Mouse (Mus musculus): ENCODE results near the gene Actn1. TPM values are rescaled to one million over a fixed set of nuclear protein-coding genes. Genes with fewer than 3 reads are reported as not detected.
"Not testable (repeated sequence)": the region's sequence is repeated elsewhere in the genome, so short reads cannot be mapped to it uniquely, and the experiment has no call there.

Gene Actn1
- polyA plus RNA-seq, 1 experiment from 2014 or later, result 39.4 TPM

DNA sequence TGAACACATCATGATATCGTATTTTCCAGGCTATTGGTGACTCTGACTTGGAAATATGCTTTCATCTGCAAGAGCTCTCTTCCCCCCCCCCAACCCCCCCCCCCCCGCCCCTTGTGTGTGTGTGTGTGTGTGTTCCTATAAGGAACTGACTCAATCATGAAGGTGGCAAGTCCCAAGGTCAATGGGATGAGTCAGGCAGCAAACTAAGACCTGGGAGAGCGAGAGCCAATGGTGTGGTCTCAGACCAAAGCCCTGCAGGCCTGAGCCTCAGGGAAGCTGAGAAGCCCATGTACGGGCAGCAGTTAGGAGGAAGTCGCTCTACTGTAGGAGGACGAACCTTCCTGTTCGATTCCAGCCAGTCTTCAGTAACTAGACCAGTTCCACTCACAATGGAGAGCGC, 17.3 kb upstream of the Actn1 start:
- no peaks in the 10 kb centered on the region for H3K27me3 ChIP-seq
- no peak overlapping the region for H3K27ac ChIP-seq
- no peak overlapping the region for H3K9ac ChIP-seq
- WGBS, result 82% methylated on average over 8 of the region's 8 CpGs
- peaks cover 15% of the 10 kb centered on the region; the same call in 1 of the 2 replicates for H3K4me1 ChIP-seq
- no peak overlapping the region for H3K4me3 ChIP-seq
- H3K36me3 ChIP-seq, result no peaks in the 10 kb centered on the region
- no peak for ATAC-seq (ENCODE audit: insufficient number of reproducible peaks, insufficient read depth, low FRiP score, low TSS enrichment, low read depth)
- H3K9me3 ChIP-seq, result no peaks in the 10 kb centered on the region
- H3K4me2 ChIP-seq, result no peak overlapping the region

GRCm38 (mm10) chr12:80275187-80275820, 15.1 kb upstream of the Actn1 start:
- WGBS, result 79% methylated on average over 5 of the region's 5 CpGs
- Histone ChIP-seq H3K4me1 (peaks cover 18% of the 10 kb centered on the region; the same call in 1 of the 2 replicates), H3K9ac (no peak overlapping the region), H3K9me3 (no peaks in the 10 kb centered on the region), H3K36me3 (no peaks in the 10 kb centered on the region), H3K27me3 (no peaks in the 10 kb centered on the region), H3K4me3 (no peak overlapping the region), H3K27ac (no peak overlapping the region), H3K4me2 (no peak overlapping the region)
- ATAC-seq (ENCODE audit: insufficient number of reproducible peaks, insufficient read depth, low FRiP score, low TSS enrichment, low read depth), result no peak

GRCm38 (mm10) chr12:80273020-80273686, 13.0 kb upstream of the Actn1 start:
- no peaks in the 10 kb centered on the region for H3K36me3 ChIP-seq
- H3K4me1 ChIP-seq, result peaks cover 18% of the 10 kb centered on the region; the same call in 1 of the 2 replicates
- 15% methylated on average over 10 of the region's 10 CpGs for WGBS
- no peaks in the 10 kb centered on the region for H3K9me3 ChIP-seq
- H3K4me2 ChIP-seq, result peak overlapping the region; percentile 45
- H3K9ac ChIP-seq, result no peak overlapping the region
- peak overlapping the region; percentile 62; the same call in 1 of the 2 replicates for H3K27ac ChIP-seq
- no peaks in the 10 kb centered on the region for H3K27me3 ChIP-seq
- H3K4me3 ChIP-seq, result 0 out of 2 replicates have a peak overlapping the region, but pooled peaks have one; percentile 14
- ATAC-seq (ENCODE audit: insufficient number of reproducible peaks, insufficient read depth, low FRiP score, low TSS enrichment, low read depth), result peak; percentile 65; the same call in 1 of the 2 replicates

GRCm38 (mm10) chr12:80271806-80272205, 11.6 kb upstream of the Actn1 start:
- ATAC-seq (ENCODE audit: insufficient number of reproducible peaks, insufficient read depth, low FRiP score, low TSS enrichment, low read depth), result no peak
- WGBS, result 41% methylated on average over 5 of the region's 5 CpGs
- H3K27ac ChIP-seq, result no peak overlapping the region

DNA sequence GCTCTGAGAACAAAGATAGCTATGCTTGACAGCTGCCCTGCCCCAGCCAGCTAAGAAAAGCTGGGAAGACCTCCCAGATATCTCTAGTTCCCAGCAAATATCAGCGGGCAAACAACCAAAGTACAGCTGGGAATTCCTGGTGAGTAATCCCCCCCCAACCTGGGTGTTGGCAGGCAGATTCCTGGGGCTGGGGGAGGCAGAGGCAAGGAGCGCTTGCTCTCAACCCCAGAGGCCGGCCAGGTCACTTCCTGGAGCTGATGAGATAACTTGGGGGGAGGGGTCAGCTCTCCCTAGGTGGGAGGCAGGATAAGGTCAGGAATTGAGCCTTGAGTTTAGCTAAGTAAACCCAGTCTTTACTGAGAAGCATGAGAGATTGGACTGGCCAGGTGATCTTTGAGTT, 10.8 kb upstream of the Actn1 start:
- no peak for ATAC-seq (ENCODE audit: insufficient number of reproducible peaks, insufficient read depth, low FRiP score, low TSS enrichment, low read depth)
- H3K27ac ChIP-seq, result no peak overlapping the region
- peaks cover 18% of the 10 kb centered on the region; the same call in 1 of the 2 replicates for H3K4me1 ChIP-seq

More at GRCm38 (mm10) chr12:80271806-80272205, 11.6 kb upstream of the Actn1 start:
- H3K4me1 ChIP-seq, result peaks cover 18% of the 10 kb centered on the region; the same call in 1 of the 2 replicates
- no peaks in the 10 kb centered on the region for H3K36me3 ChIP-seq
- H3K4me3 ChIP-seq, result no peak overlapping the region
- no peaks in the 10 kb centered on the region for H3K9me3 ChIP-seq
- H3K4me2 ChIP-seq, result no peak overlapping the region
- H3K9ac ChIP-seq, result no peak overlapping the region
- no peaks in the 10 kb centered on the region for H3K27me3 ChIP-seq

GRCm38 (mm10) chr12:80269303-80269702, 9.1 kb upstream of the Actn1 start:
- no peak overlapping the region for H3K4me2 ChIP-seq
- H3K9ac ChIP-seq, result no peak overlapping the region
- H3K9me3 ChIP-seq, result no peaks in the 10 kb centered on the region
- H3K36me3 ChIP-seq, result no peaks in the 10 kb centered on the region
- ATAC-seq (ENCODE audit: insufficient number of reproducible peaks, insufficient read depth, low FRiP score, low TSS enrichment, low read depth), result no peak
- no peak overlapping the region for H3K27ac ChIP-seq
- 67% methylated on average over 2 of the region's 2 CpGs for WGBS
- no peak overlapping the region for H3K4me3 ChIP-seq
- H3K27me3 ChIP-seq, result no peaks in the 10 kb centered on the region
- H3K4me1 ChIP-seq, result peaks cover 13% of the 10 kb centered on the region; the same call in 1 of the 2 replicates

More for the DNA sequence above, 10.8 kb upstream of the Actn1 start:
- WGBS, result 18% methylated on average over 3 of the region's 3 CpGs
- no peaks in the 10 kb centered on the region for H3K9me3 ChIP-seq
- H3K36me3 ChIP-seq, result no peaks in the 10 kb centered on the region
- H3K9ac ChIP-seq, result no peak overlapping the region
- no peaks in the 10 kb centered on the region for H3K27me3 ChIP-seq
- no peak overlapping the region for H3K4me3 ChIP-seq
- H3K4me2 ChIP-seq, result no peak overlapping the region

DNA sequence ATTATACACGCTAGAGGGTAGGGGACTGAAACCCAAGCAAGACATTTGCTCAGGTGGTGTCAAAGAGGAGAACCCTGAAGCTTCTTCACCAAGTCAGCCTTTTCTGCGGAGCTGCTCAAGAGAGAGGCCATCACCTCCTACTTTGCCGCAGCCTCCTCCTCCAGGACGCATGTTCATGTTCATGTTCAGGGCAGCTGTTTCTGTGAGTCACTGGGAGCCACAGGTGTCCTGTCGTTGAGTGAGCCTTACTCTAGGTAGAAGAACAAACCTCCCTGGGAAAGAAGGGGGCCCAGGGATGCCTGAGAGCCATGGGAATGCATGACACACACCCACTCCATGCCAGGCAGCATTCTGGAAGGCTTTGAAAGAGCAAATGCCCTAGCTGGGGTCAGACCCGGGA, 7.8 kb upstream of the Actn1 start:
- Histone ChIP-seq H3K9ac (no peak overlapping the region), H3K4me3 (no peak overlapping the region), H3K4me1 (peaks cover 6% of the 10 kb centered on the region; the same call in 1 of the 2 replicates)

DNA sequence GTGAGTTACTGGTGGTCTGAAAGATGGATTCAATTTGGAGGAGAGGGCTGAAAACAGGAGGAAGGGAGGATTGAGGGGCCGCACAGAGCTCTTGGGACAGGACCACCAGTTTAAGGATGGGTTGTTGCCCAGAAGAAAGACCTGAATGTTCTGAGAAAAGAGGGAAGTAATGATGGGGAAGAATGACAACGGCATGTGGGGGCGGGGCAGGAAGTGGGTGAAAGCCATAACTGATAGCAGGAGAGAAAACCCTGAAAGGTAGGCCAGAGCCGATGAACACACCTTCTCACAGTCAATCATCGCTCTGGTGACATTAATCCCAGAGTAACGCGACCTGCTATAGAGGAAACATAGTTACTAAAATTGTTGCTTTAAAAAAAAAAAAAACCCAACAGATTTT, 4.2 kb upstream of the Actn1 start:
- H3K4me1 ChIP-seq; H3K4me2 ChIP-seq; H3K36me3 ChIP-seq; H3K27me3 ChIP-seq; H3K27ac ChIP-seq; H3K4me3 ChIP-seq; H3K9ac ChIP-seq; H3K9me3 ChIP-seq; ATAC-seq (ENCODE audit: insufficient number of reproducible peaks, insufficient read depth, low FRiP score, low TSS enrichment, low read depth): not testable (repeated sequence)
- 75% methylated on average over 7 of the region's 7 CpGs for WGBS

More for the DNA sequence above, 7.8 kb upstream of the Actn1 start:
- Histone ChIP-seq H3K27me3 (no peaks in the 10 kb centered on the region), H3K9me3 (no peaks in the 10 kb centered on the region), H3K27ac (no peak overlapping the region), H3K36me3 (no peaks in the 10 kb centered on the region), H3K4me2 (no peak overlapping the region)
- ATAC-seq (ENCODE audit: insufficient number of reproducible peaks, insufficient read depth, low FRiP score, low TSS enrichment, low read depth), result no peak
- 87% methylated on average over 6 of the region's 6 CpGs for WGBS

- H3K36me3 ChIP-seq, result no peaks in the 10 kb centered on the region
- peak overlapping the region; percentile 83 for H3K4me3 ChIP-seq
- ATAC-seq (ENCODE audit: insufficient number of reproducible peaks, insufficient read depth, low FRiP score, low TSS enrichment, low read depth), result peak; percentile 32; the same call in 1 of the 2 replicates
- H3K4me1 ChIP-seq, result peaks cover 30% of the 10 kb centered on the region
- peak overlapping the region; percentile 74 for H3K4me2 ChIP-seq
- H3K27me3 ChIP-seq, result no peaks in the 10 kb centered on the region
- no peaks in the 10 kb centered on the region for H3K9me3 ChIP-seq
- peak overlapping the region; percentile 99 for H3K27ac ChIP-seq
- 11% methylated on average over 25 of the region's 25 CpGs for WGBS
- peak overlapping the region; percentile 91 for H3K9ac ChIP-seq
Observed at GRCm38 (mm10) chr12:80260744-80261695, 849 bp upstream of the Actn1 start.

GRCm38 (mm10) chr12:80259216-80260055, 735 bp downstream of the Actn1 start:
- no peaks in the 10 kb centered on the region for H3K36me3 ChIP-seq
- H3K4me2 ChIP-seq, result peak overlapping the region; percentile 74
- ATAC-seq (ENCODE audit: insufficient number of reproducible peaks, insufficient read depth, low FRiP score, low TSS enrichment, low read depth), result peak; percentile 82
- H3K27me3 ChIP-seq, result no peaks in the 10 kb centered on the region
- peaks cover 30% of the 10 kb centered on the region for H3K4me1 ChIP-seq
- peak overlapping the region; percentile 83 for H3K4me3 ChIP-seq
- H3K9ac ChIP-seq, result peak overlapping the region; percentile 91
- under 1% methylated on average over 64 of the region's 64 CpGs for WGBS
- peak overlapping the region; percentile 99 for H3K27ac ChIP-seq
- H3K9me3 ChIP-seq, result no peaks in the 10 kb centered on the region

Data from embryonic facial prominence, embryonic 13.5 days (tissue).